Mouse (Mus musculus): ENCODE results near the gene Nostrin. TPM values are rescaled to one million over a fixed set of nuclear protein-coding genes. Genes with fewer than 3 reads are reported as not detected.

Nostrin gene
- polyA plus RNA-seq, 1 experiment from 2014 or later, result 0.10 TPM

DNA sequence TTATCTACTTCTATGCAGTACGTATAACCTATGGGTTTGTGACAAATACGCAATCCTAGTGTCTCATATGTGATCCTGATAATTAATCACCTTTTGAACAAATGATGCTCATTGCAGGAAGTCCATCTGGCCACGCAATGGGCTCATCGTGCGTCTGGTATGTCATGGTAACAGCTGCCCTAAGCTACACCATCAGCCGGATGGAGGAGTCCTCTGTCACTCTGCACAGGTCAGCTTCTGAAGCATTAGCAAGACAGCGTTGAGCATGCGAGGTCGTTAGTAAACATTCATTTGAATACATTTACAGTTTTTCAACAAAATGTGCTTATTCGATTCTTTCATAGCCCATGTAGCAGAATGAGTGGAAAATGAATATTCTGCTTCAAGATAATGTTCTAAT is 87.2 kb downstream of the Nostrin start:
- peaks cover 6% of the 10 kb centered on the region for H3K27me3 ChIP-seq
- no peak for ATAC-seq
- ChIA-PET POLR2A (no interaction called here), CTCF (no interaction called here)
- no peak for TF ChIP-seq CTCF (IDR thresholded peaks at IDR 0.05)
- in situ Hi-C loops (cut with MboI; ENCODE audit: low pct_unique_long_range_greater_than_20kb), result no loop called here
- DNase-seq (ENCODE audit: low read depth, low spot score), result no peak

DNA sequence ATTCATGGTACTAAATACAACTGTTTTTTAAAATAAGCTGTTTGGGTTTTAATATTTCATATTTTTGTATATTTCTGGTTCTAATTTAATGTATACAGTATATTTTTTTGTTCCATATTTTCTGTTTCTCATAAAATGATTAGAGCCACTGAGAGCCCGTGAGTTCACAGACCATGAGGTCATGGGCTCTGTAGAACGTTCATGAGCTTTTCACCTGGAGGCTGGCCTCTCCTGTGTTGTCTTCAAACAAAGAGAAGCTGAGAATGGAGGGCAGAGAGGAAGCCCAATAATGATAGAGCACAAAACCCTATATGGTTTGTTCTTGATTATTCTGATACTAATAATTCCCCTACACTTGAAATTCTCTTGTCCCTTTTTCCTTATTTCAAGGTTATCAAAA is 89.1 kb downstream of the Nostrin start:
- H3K27me3 ChIP-seq, result peaks cover 6% of the 10 kb centered on the region
- ChIA-PET POLR2A (no interaction called here), CTCF (interaction anchor here (0.7 kb wide), 1 partner anchor 19 kb away, joined by 3 read pairs; no protein-coding TSS in a partner anchor)
- in situ Hi-C loops (cut with MboI; ENCODE audit: low pct_unique_long_range_greater_than_20kb), result no loop called here
- ATAC-seq (no peak), DNase-seq (ENCODE audit: low read depth, low spot score) (no peak)
- no peak for TF ChIP-seq CTCF (IDR thresholded peaks at IDR 0.05)

DNA sequence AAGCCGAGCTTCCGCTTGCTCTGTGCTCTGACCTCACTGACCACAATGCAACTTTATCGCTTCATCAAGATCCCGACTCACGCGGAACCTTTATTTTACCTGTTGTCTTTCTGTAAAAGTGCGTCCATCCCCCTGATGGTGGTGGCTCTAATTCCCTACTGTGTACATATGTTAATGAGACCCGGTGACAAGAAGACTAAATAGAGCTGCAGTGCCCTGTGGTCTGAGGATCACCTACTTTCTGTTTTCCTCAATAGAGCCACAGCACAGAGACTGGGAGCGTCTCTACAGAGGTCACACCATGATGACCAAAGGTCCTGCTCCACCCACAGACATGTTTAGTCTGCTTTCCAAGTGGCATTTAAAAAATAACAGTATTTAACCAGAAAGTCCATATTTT is 91.3 kb downstream of the Nostrin start:
- DNase-seq (ENCODE audit: low read depth, low spot score) (no peak), ATAC-seq (no peak)
- CTCF ChIA-PET, result interaction anchor here (1.3 kb wide), 1 partner anchor 103 kb away, joined by 3 read pairs; no protein-coding TSS in a partner anchor
- in situ Hi-C loops (cut with MboI; ENCODE audit: low pct_unique_long_range_greater_than_20kb), result no loop called here
- no peak for TF ChIP-seq CTCF (IDR thresholded peaks at IDR 0.05)
- H3K27me3 ChIP-seq, result peaks cover 6% of the 10 kb centered on the region
- POLR2A ChIA-PET, result no interaction called here

DNA sequence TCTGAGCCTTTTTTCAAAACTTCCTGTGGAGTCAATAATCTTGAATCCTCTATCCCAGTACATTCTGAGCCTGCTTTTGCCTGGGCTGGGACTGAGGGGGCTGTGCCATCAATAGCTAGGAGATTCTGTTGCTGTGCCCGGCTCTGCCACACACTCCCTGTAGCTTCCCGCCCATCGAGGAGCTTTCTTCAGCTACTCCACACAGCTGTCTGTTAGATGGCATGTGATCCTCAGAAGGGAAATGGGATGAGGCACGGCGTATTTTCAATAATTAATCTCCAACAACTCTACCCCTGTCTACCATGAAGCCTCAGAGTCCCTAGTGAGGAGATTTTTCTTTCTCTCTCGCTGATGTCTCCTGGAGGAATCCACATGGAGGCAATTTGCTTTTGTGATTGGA is 93.0 kb downstream of the Nostrin start:
- no peak for ATAC-seq
- ChIA-PET CTCF (interaction anchor here (0.8 to 2.1 kb wide), 3 partner anchors 9 to 11 kb away, joined by 3 to 5 read pairs (median 3); no protein-coding TSS in a partner anchor), POLR2A (no interaction called here)
- in situ Hi-C loops (cut with MboI; ENCODE audit: low pct_unique_long_range_greater_than_20kb), result no loop called here
- H3K27me3 ChIP-seq, result no peaks in the 10 kb centered on the region
- TF ChIP-seq CTCF (IDR thresholded peaks at IDR 0.05), result no peak
- DNase-seq (ENCODE audit: low read depth, low spot score), result no peak

DNA sequence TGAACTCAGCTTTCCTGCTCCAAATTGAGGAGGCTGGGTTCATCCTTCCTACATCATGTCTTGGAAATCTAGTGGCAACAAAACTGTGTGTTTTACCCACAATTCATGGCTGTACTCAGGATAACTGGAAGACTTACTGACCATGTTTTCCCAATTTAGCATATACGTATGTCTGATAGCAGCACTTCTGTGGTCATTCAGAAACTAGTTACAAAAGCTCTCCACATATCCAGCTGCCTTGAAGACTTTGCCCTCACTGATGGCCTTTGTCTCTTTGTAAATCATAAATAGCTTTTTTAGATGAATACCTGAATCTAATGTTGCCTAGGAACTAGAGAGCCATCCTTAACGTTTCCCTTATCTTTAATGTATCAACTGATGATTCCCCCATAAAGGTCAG is 94.5 kb downstream of the Nostrin start:
- in situ Hi-C loops (cut with MboI; ENCODE audit: low pct_unique_long_range_greater_than_20kb), result no loop called here
- no peak for TF ChIP-seq CTCF (IDR thresholded peaks at IDR 0.05)
- ATAC-seq (no peak), DNase-seq (ENCODE audit: low read depth, low spot score) (no peak)
- POLR2A ChIA-PET, result no interaction called here
- peaks cover 2% of the 10 kb centered on the region for H3K27me3 ChIP-seq
- CTCF ChIA-PET, result interaction anchor here (2.1 kb wide), 1 partner anchor 10 kb away, joined by 5 read pairs; no protein-coding TSS in a partner anchor

DNA sequence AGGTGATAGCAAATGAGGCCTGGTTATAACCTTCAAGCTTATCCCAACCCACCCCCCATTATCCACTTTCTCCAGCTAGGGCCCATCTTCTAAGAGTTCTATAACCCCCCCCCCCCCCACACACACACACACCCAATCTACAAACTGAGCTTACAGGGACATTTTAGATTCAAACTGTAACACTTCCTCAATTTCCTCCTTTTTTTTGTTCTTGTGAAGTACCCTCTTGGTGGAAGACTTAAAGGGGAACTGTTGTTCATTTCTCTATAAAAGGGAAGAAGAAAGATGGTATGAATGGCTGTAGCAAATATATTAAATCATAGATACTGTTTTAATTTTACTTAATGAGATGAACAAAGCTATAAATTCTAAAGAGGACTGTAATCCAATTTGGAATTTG is 96.5 kb downstream of the Nostrin start:
- DNase-seq (ENCODE audit: low read depth, low spot score), result no peak
- no peak for ATAC-seq
- TF ChIP-seq CTCF (IDR thresholded peaks at IDR 0.05), result no peak
- ChIA-PET CTCF (no interaction called here), POLR2A (no interaction called here)
- in situ Hi-C loops (cut with MboI; ENCODE audit: low pct_unique_long_range_greater_than_20kb), result no loop called here
- H3K27me3 ChIP-seq, result peaks cover 2% of the 10 kb centered on the region

DNA sequence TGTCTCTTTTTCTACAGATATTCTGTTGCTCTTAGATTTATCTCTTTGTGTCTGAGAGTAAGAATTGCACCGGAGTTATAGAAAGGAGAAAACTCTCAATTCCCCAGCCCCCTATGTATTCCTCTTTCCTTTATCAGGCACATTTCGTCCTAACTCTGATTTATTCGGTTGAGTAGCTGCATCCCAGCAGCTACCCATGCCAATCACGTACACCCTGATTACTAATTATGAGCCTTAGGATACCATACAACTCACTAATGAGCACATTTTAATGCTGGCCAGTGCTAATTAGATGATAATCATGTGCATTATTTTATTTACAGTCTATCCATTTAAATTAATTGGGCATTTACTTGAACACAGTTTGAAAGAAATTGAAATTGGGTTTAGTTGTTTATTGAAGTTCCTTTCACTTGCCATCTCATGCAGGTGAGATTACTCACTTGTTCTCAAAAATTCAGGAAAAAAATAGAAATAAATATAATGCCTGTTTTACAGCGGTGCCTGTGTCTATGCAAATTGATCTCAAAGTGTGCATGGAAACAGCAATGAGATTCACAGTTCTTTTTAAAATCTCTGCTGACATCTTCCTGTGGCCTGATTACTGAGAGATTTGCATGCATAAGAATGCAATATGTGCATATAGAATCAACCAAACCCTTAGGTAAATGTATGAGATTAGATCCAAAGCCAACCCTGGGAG is 99.5 kb downstream of the Nostrin start:
- ChIA-PET CTCF (interaction anchor here (1.6 kb wide), 1 partner anchor 35 kb away, joined by 4 read pairs; no protein-coding TSS in a partner anchor), POLR2A (no interaction called here)
- no peak for ATAC-seq
- DNase-seq (ENCODE audit: low read depth, low spot score), result no peak
- in situ Hi-C loops (cut with MboI; ENCODE audit: low pct_unique_long_range_greater_than_20kb), result no loop called here
- peaks cover 2% of the 10 kb centered on the region for H3K27me3 ChIP-seq
- TF ChIP-seq CTCF (IDR thresholded peaks at IDR 0.05), result no peak

Other genes starting within 250 kb of the Nostrin start
- gene Spc25, start 70.4 kb downstream of the Nostrin start, polyA plus RNA-seq (2021), result 47.6 TPM
- 0.15 TPM for gene G6pc2, start 75.3 kb downstream of the Nostrin start, polyA plus RNA-seq (2021)
- gene Abcb11, start 206.8 kb downstream of the Nostrin start, polyA plus RNA-seq (2021), result 0.03 TPM
- gene Dhrs9, start 244.6 kb downstream of the Nostrin start, polyA plus RNA-seq (2021), result 0.55 TPM